Mouse (Mus musculus) frontal cortex, postnatal 36 days (tissue): ENCODE results near the gene Prlh.

Source experiments
- DNase-seq, 2 experiments: peaks; one replicate each; pipeline ENCODE4 v3.0.0; 2022; ENCODE audit warnings: low spot score in 2 of 2

Prlh gene

DNA sequence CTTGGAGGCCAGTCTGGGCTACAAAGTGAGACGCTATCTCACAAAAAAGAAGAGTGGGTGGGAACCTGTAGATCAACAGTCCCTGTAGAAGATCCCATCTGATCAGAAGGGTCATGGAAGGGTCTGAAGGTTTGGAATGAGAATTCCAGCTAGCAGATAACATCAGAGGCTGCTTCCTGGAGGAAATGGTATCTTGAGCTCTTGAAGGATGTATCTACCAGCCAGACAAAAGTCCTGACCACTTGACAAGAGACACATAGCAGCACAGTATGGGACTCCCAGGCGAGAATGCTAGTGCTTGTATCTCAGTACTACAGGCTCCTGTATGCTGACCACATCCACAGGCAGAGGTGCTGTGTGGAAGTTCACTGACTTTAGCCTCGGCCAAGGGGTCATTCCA, 48.2 kb downstream of the Prlh start:
- DNase-seq, result no peak

DNA sequence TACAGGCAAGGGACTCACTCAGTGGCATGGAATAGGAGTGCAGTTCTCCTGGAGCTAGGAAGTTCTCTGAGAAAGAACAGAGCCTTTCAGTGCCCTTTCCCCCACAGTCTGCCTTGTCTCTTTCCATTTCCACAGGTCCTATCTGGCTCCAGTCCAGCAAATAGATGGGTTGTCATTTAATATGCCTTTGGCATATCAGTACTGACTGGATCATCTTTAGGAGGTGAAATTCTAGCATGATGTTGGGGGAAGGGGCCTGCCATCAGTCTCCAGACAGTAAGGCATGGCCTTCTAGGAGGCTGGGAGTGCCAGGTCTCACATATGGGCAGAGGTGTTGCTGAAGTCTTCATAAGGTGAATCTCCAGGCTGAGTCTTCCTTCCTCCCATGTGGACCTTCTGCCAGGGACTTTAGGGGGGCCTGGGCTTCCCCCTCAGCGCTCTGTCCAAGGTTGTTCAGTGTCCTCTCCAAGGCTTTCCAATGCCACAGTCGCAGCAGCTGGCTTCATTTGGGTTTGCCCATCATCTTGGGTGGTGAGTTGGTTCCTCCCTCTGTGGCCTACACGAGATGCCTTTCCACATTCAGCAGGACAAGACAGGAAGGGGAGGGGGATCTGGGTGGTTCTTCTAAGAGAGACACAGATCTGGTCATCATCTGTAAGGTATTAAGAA, 49.1 kb downstream of the Prlh start:
- no peak for DNase-seq

DNA sequence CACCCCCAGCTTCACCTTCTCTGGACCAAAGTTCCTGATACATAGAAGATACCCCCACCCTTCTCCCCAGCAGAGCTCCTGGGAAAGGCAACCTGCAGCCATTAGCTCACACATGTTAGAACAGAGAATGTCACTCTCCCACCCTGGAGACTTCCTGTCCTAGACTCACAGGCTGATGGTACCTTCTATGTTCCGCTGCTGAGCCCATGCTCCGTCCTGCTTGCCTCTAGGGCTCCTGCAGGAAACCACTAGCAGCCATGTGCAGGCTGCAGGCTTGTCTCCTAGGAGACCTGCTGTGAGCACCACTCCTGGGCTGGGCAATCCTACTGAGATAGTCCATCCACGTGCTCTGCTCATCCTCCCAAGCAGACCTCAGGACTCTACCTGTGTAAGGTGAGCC, 49.7 kb downstream of the Prlh start:
- DNase-seq, result no peak
